Mouse (Mus musculus) heart, embryonic 11.5 days (tissue): ENCODE data around the gene Adarb1. TPM values are rescaled to one million over a fixed set of nuclear protein-coding genes. Genes with fewer than 3 reads are reported as not detected.

ENCODE experiments used
- ATAC-seq: fragments of 200-750 bp; cut with Nextera tagmentation; replicated peaks from 2 replicates; pipeline ENCODE4 v1.8.0; 2017; ENCODE audit warnings: moderate library complexity; ENCODE audit not compliant: insufficient number of reproducible peaks, low FRiP score, low TSS enrichment
- H3K27ac ChIP-seq: fragments of 300-500 bp; sonication (generic); 2 replicates; pipeline ENCODE4 v1.5.1; 2014; ENCODE audit warnings: mild to moderate bottlenecking, low read depth, low read length
- H3K27me3 ChIP-seq: fragments of 300-500 bp; sonication (generic); 2 replicates; pipeline ENCODE4 v1.6.1; 2014; ENCODE audit warnings: mild to moderate bottlenecking, low read length, mixed read lengths; ENCODE audit not compliant: control insufficient read depth, insufficient read depth
- H3K36me3 ChIP-seq: fragments of 300-500 bp; sonication (generic); 2 replicates; pipeline ENCODE4 v1.6.1; 2014; ENCODE audit warnings: mild to moderate bottlenecking, low read length, moderate library complexity, mixed read lengths; ENCODE audit not compliant: control insufficient read depth, insufficient read depth
- H3K4me1 ChIP-seq: fragments of 300-500 bp; sonication (generic); 2 replicates; pipeline ENCODE4 v1.6.1; 2014; ENCODE audit warnings: low read length; ENCODE audit not compliant: control insufficient read depth, insufficient read depth
- H3K4me2 ChIP-seq: fragments of 300-500 bp; sonication (generic); 2 replicates; pipeline ENCODE4 v1.6.1; 2014; ENCODE audit warnings: mild to moderate bottlenecking, moderate library complexity
- H3K4me3 ChIP-seq: fragments of 300-500 bp; sonication (generic); 2 replicates; pipeline ENCODE4 v1.5.1; 2014; ENCODE audit warnings: low read depth, low read length
- H3K9ac ChIP-seq: fragments of 300-500 bp; sonication (generic); 2 replicates; pipeline ENCODE4 v1.6.1; 2014; ENCODE audit warnings: mild to moderate bottlenecking, low read depth, low read length, moderate library complexity
- H3K9me3 ChIP-seq: fragments of 300-500 bp; sonication (generic); replicated peaks from 2 replicates; pipeline ENCODE4 v1.6.1; 2016; ENCODE audit warnings: low read length; ENCODE audit not compliant: control insufficient read depth
- WGBS: fragments of 180-500 bp; shearing (Covaris S2); extraction: QIAGEN DNeasy Blood & Tissue Kit; methylation state at CpG from one replicate; pipeline ENCODE4 v1.1.7; 2014; ENCODE audit not compliant: insufficient replicate concordance; 5-methylcytosine and 5-hydroxymethylcytosine counted together
- polyA plus RNA-seq: library from polyadenylated mRNA; unstranded; fragments of >200 nt; fragmentation: Nextera tagmentation; extraction: Ambion mirVana; gene quantifications from 2 replicates; pipeline ENCODE4 v1.2.1, GENCODE M21; 2014

Adarb1 gene
- polyA plus RNA-seq, 1 experiment from 2014 or later, result 8.8 TPM

DNA sequence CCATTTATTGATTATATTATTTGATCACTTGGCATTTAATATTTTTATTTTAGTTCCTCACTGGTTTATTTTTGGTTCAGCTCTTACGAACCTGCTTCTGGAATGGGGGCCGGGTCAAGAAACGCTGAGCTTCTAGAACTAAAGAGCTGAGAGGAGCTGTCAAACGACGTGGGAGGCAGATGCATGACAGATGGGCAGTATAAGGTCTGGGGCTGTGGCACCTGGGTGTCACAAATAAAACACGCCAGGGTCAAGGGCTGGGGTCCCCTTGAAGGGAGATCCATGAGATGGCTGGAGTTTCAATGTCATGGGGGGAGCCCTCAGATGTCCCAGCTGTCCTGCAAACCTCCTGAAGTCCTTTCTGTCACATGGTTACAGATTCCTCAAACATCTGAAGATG lies 36.7 kb upstream of the Adarb1 start:
- Histone ChIP-seq H3K4me2 (no peak overlapping the region), H3K9me3 (no peaks in the 10 kb centered on the region), H3K27me3 (no peaks in the 10 kb centered on the region), H3K4me3 (no peak overlapping the region), H3K9ac (no peak overlapping the region), H3K4me1 (peaks cover 36% of the 10 kb centered on the region), H3K36me3 (no peaks in the 10 kb centered on the region), H3K27ac (peak overlapping the region; percentile 86)
- no peak for ATAC-seq
- 39% methylated on average over 6 of the region's 6 CpGs for WGBS

DNA sequence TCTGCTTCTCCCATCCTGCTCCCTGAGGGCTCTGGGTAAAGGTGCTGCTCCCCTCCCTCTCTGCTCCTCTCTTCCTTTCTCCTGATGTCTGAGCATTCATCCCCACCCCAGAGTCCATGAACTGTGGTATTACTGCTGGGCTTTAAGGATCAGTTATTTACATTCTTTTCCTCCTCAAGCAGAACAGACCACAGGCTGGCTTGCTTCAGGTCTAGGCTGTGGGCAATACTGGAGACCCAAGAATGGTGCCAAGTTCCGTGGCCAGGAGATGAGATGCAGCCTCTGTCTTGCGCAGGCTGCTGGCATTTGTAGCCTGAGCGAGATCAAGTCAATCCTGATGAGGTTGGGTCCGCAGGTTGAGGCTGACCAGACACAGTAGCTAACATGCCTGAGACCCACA lies 33.8 kb upstream of the Adarb1 start:
- WGBS, result 72% methylated on average over 4 of the region's 4 CpGs
- Histone ChIP-seq H3K9ac (no peak overlapping the region), H3K9me3 (no peaks in the 10 kb centered on the region), H3K4me3 (no peak overlapping the region), H3K4me1 (peaks cover 56% of the 10 kb centered on the region), H3K36me3 (no peaks in the 10 kb centered on the region), H3K27me3 (no peaks in the 10 kb centered on the region), H3K4me2 (no peak overlapping the region), H3K27ac (no peak overlapping the region)
- ATAC-seq, result no peak

DNA sequence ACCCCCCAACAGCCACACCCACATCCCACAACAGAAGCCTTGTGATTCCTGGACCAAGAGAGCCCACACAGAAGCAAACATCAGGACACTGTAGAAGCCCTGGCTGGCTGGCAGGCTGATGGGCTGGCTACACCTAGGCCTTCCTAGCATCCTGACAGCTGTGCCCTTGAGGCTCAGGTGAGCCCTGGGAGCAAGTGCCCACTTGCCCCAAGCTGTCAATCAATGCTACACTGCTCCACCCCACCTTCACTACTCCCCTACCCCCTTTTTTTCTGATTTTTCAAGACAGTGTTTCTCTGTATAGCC lies 32.0 kb upstream of the Adarb1 start:
- ATAC-seq, result no peak
- H3K4me3 ChIP-seq, result no peak overlapping the region
- peak overlapping the region; percentile 80; the same call in 1 of the 2 replicates for H3K27ac ChIP-seq
- H3K4me2 ChIP-seq, result peak overlapping the region; percentile 60
- peaks cover 39% of the 10 kb centered on the region for H3K4me1 ChIP-seq
- H3K9ac ChIP-seq, result no peak overlapping the region; the same call in 1 of the 2 replicates
- no peaks in the 10 kb centered on the region for H3K27me3 ChIP-seq
- H3K36me3 ChIP-seq, result no peaks in the 10 kb centered on the region
- H3K9me3 ChIP-seq, result no peaks in the 10 kb centered on the region

DNA sequence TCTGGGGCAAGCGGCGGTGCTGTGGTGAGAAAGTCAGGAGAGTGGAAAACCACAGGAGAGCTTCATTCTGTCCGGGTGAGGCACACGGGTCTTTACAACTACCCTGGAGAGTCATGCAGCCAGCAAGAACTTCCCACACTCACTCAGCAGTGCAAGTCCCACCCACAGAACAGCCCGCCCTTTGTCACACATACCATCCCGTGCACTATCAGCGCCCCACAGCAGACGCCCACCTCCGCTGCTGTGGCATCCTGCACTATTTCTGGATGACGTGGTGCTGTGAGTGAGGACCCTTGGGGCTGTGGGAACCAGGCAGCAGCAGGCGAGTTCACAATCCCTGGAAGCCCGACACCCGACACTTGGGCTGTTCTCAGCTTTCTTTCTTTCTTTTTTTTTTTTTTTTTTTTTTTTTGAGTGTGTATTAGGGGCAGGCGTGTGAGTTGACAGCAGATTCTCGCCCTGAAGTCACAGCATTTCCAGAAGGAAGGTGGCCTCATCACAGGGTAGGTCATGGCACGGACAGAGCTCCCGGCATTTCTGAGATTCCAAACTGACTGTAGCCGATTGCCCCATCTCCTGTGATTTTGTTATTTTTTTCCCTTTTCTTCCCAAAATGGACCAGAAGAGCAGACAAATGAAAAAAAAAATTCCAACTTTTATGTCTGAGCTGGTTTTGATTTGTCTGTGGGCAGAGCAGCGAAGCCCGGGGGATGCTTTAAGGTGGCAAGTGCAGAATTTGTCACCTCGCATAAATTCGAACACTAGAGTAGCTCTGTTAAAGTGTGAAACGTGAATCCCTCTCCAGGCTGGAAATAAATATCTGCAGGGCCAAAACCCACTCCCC lies 31.5 kb upstream of the Adarb1 start:
- peak; percentile 70 for ATAC-seq
- H3K9me3 ChIP-seq, result no peaks in the 10 kb centered on the region
- 17% methylated on average over 23 of the region's 23 CpGs for WGBS
- peak overlapping the region; percentile 80 for H3K27ac ChIP-seq
- no peaks in the 10 kb centered on the region for H3K36me3 ChIP-seq
- peak overlapping the region; percentile 13 for H3K4me3 ChIP-seq
- peaks cover 34% of the 10 kb centered on the region for H3K4me1 ChIP-seq
- H3K9ac ChIP-seq, result peak overlapping the region; percentile 35; the same call in 1 of the 2 replicates
- peak overlapping the region; percentile 60 for H3K4me2 ChIP-seq
- no peaks in the 10 kb centered on the region for H3K27me3 ChIP-seq

DNA sequence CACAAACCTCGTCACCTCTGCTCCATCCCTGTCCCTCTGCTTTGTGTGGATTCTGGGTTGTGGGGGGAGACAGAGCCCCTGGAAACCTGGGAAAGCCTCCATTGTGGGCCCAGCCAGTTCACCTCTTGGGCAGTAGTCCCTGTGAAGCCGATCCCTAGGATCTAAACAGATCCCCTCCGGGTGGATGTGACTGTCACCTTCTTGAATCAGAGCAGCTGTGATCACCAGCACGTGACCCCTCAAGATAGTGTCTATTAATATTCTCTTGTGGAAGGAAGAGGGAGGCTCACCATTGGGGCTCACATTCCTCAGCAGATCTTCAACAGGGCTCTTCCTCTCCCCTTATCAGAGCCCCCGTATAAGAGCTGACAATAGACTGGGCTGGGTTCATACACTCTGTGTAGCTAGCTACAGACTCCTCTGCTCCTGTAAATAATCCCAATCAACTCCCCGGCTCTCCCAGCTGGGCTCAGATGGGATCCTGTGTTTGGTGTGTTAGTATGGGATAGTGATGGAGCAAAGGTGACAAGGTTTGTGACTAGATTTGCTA lies 30.7 kb upstream of the Adarb1 start:
- ATAC-seq, result peak; percentile 27; the same call in 1 of the 2 replicates
- no peaks in the 10 kb centered on the region for H3K27me3 ChIP-seq
- peak overlapping the region; percentile 60 for H3K4me2 ChIP-seq
- no peaks in the 10 kb centered on the region for H3K36me3 ChIP-seq
- H3K4me1 ChIP-seq, result peaks cover 34% of the 10 kb centered on the region
- H3K4me3 ChIP-seq, result peak overlapping the region; percentile 13; the same call in 1 of the 2 replicates
- H3K9me3 ChIP-seq, result no peaks in the 10 kb centered on the region
- peak overlapping the region; percentile 35; the same call in 1 of the 2 replicates for H3K9ac ChIP-seq
- H3K27ac ChIP-seq, result peak overlapping the region; percentile 80
- WGBS, result 23% methylated on average over 6 of the region's 6 CpGs

DNA sequence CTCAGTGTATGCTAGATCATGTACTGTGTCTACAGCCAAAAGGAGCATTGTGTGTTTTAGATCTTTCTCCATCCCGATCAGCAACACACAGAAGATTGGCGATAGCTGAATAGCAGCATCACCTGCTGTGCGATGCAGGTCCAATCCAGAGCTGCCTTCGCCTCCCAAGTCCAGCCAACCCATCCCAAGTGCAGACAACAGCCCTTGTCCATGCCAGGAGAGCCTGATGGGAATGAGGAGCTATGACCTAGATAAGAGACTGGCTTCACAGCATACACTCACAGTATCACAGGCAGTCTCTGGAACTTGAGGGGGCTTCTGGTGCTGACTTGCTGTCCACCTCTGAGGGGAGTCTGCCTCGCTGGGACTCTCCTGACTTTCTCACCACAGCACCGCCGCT lies 30.1 kb upstream of the Adarb1 start:
- H3K36me3 ChIP-seq, result no peaks in the 10 kb centered on the region
- H3K4me3 ChIP-seq, result no peak overlapping the region
- H3K9me3 ChIP-seq, result no peaks in the 10 kb centered on the region
- H3K9ac ChIP-seq, result no peak overlapping the region
- peaks cover 34% of the 10 kb centered on the region for H3K4me1 ChIP-seq
- peak overlapping the region; percentile 60 for H3K4me2 ChIP-seq
- 67% methylated on average over 7 of the region's 7 CpGs for whole genome bisulfite sequencing
- H3K27ac ChIP-seq, result peak overlapping the region; percentile 80
- no peak for ATAC-seq
- no peaks in the 10 kb centered on the region for H3K27me3 ChIP-seq

DNA sequence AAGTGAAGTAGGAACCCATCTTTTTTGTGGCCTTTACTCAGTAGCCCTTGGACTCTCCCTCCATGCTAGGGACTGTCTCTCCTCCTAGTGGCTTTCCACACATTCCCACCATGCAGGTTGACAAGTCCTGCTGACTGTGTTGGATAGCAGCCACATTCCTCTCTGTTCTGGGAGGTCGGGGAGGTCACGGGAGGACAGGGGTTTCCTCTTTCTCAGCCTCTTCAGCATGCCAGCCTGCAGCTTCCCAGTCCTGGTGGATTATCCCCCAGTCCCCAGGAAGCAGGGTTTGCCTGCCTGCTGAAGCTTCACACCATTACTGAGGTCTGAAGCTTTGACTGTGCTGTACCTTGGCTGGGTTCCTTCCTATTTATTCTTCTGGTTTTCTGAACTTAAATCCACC lies 29.7 kb upstream of the Adarb1 start:
- H3K27ac ChIP-seq, result peak overlapping the region; percentile 80
- H3K4me1 ChIP-seq, result peaks cover 34% of the 10 kb centered on the region
- no peak overlapping the region for H3K4me3 ChIP-seq
- H3K4me2 ChIP-seq, result 0 out of 2 replicates have a peak overlapping the region, but pooled peaks have one; percentile 22
- no peaks in the 10 kb centered on the region for H3K27me3 ChIP-seq
- 2% methylated on average over 2 of the region's 2 CpGs for WGBS
- no peaks in the 10 kb centered on the region for H3K9me3 ChIP-seq
- 0 out of 2 replicates have a peak, but pooled peaks have one; percentile 25 for ATAC-seq
- no peaks in the 10 kb centered on the region for H3K36me3 ChIP-seq
- H3K9ac ChIP-seq, result no peak overlapping the region

DNA sequence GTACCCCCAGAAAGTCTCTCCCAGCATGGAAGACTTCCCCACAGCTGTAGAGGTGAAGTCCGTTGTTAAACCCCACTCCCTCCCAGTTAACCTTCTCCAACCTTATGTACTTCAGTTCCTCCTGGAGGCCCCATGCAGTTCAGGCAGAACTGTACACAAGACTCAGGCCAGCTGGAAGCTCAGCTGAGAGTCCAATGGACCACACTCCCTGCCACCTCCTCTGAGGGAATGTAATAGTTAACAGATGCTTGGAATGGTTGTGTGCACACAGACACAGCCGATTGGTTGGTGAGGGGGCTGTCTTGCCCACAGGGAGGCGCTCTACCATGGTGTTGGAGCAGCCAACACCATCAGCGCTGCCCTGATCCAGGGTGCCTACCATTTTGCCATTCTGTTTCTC lies 24.2 kb upstream of the Adarb1 start:
- no peak overlapping the region for H3K9ac ChIP-seq
- WGBS, result 69% methylated on average over 4 of the region's 4 CpGs
- H3K27me3 ChIP-seq, result no peaks in the 10 kb centered on the region
- no peaks in the 10 kb centered on the region for H3K36me3 ChIP-seq
- no peak overlapping the region for H3K4me3 ChIP-seq
- no peak overlapping the region for H3K4me2 ChIP-seq
- H3K9me3 ChIP-seq, result no peaks in the 10 kb centered on the region
- H3K27ac ChIP-seq, result no peak overlapping the region; the same call in 1 of the 2 replicates
- peaks cover 22% of the 10 kb centered on the region for H3K4me1 ChIP-seq
- ATAC-seq, result no peak
